Mouse (Mus musculus): ENCODE measurements around the gene Gm49396.

DNA sequence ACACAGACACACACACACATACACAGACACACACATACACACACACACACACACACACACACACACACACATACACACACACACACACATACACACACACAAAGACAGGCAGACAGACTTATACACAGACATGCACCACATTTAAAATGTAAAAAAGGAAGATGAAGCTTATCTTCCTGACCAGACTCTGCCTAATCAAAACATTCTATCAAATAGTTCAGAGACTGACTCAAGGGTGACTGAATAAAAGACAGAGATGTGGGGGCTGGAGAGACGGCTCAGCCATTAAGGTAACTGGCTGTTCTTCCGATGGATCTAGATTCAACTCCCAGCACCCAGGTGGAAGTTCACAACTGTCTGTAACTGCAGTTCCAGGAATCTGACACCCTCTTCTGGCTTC, 18.8 kb upstream of the Gm49396 start:
- TF ChIP-seq MYOG (IDR thresholded peaks at IDR 0.05; ENCODE audit: control insufficient read depth in 1 of 3, insufficient read depth in 1 of 3, insufficient read length in 2 of 3, low read depth in 2 of 3) (no peak), POLR2A (IDR thresholded peaks at IDR 0.05; ENCODE audit: insufficient read length, low read depth) (no peak), TCF12 (IDR thresholded peaks at IDR 0.05; ENCODE audit: insufficient read depth, poor library complexity, severe bottlenecking) (no peak), MAX (IDR thresholded peaks at IDR 0.05; ENCODE audit: low read depth) (no peak)
